Mouse (Mus musculus): ENCODE measurements around the gene AC124502.3.
A peak's percentile ranks its signal among the peaks of the same experiment; 100 is the strongest.

The AC124502.3 gene

GRCm38 (mm10) chr19:5032686-5033085, 6.0 kb upstream of the AC124502.3 start:
- no peak for DNase-seq (ENCODE audit: low read depth, low spot score)

- DNase-seq (ENCODE audit: low read depth, low spot score): no peak
Measured at GRCm38 (mm10) chr19:5036577-5036976, 2.1 kb upstream of the AC124502.3 start.

DNA sequence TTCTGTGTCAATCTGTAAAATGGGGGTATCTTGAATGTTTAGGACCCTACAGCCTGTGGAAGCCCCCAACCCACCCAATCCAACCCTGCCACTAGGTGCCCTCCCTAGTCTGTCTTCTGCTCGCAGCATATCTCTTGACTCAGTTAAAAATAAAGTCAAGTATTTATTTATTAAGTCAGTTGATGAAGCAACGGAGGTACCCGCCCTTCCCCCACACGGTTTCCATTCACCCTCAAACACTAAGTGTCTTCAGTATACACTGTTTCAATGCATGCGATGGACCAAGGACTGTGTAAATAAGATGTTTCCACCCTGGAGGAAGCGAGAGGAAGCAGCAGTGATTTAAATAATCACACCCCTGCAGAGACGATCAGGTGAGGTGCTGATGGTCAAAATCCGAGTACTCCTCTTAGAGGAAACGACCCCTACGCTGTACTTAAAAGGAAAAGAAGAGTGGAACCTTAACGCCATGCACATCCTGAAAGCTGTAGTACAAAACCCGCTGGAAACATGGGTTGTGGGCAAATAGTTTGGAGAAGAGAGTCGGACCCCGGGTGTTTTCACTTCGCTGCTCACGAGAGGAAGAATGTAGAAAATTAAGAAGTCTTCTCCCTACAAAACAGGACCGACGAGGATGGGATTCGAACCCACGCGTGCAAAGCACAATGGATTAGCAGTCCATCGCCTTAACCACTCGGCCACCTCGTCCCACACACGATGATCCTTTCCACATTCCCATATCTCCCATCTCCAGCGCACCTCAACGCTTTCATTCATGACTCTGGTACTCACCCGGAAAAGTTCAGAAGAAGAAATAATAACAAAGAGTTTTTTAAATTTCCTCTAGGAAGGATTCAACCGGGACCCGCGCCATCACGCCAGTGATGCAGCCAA, 766 bp upstream of the AC124502.3 start:
- peak; percentile 86 for DNase-seq (ENCODE audit: low read depth, low spot score)

GRCm38 (mm10) chr19:5039301-5040114, 817 bp downstream of the AC124502.3 start:
- DNase-seq (ENCODE audit: low read depth, low spot score): no peak

GRCm38 (mm10) chr19:5040862-5041523, 2.3 kb downstream of the AC124502.3 start, which contains the start of gene Brms1:
TSS of gene Brms1 (plus strand) at chr19:5041354.
- DNase-seq (ENCODE audit: low read depth, low spot score): peak; percentile 97

DNA sequence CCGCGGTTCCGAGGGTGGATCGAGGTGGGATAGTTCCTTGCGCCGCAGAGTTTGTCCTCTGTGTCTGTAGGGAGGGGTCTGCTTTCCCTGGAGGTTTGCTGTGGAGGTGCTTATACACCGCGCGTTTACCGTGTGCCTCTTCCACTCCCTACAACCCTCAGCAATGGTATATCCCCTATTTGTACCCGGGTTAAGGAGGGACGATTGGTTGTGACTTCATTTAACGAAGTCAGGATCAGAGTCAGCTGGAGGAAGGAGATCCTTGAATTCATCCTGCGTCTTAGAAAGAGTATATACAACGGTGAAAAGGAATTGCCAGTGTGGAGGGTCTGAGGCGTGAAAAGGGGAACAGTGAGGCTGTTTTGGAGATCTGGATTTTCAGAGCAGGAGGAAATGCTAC, 2.9 kb downstream of the AC124502.3 start:
- no peak for DNase-seq (ENCODE audit: low read depth, low spot score)

DNA sequence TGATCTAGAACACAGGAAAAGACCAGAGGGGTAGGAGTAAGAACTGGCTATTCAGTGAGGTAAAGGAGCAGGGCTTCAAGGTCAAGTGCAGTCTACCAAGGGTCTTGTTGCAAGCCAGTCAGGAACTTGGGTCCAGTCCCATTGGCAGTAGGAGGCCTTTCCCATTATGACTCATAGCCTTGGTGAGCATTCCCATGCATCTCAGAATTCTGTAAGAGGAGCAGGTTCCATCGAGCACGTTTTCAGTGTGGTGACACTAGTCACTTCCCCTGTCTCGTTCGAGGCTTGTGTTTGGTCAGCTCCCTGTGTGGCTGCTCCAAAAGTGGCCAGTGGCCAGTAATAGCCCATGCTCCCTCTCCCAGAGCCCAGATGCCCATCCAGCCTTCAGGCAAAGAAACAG, 6.8 kb downstream of the AC124502.3 start:
- DNase-seq (ENCODE audit: low read depth, low spot score): no peak

- no peak for DNase-seq (ENCODE audit: low read depth, low spot score)
Measured at GRCm38 (mm10) chr19:5048138-5049056, 9.7 kb downstream of the AC124502.3 start.

DNA sequence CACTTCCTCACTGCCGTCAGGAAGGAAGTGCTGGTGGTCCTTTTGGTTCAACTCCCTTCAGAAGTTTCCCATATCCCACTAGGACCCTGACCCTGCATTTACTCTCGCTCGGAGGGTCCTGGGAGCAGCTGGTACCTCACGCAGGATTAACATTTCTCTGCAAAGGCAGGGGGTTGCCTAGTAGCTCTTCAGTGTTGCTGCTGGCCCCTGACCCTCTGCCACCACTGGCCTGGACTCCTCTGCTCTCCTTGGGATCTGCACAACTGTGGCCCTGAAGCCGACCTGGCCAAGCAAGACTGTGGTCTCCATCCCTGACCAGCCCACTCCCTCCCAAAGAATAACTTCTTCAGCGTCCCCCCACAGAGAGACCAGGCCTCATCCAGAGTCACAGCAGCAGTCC, 10.6 kb downstream of the AC124502.3 start:
- no peak for DNase-seq (ENCODE audit: low read depth, low spot score)

DNA sequence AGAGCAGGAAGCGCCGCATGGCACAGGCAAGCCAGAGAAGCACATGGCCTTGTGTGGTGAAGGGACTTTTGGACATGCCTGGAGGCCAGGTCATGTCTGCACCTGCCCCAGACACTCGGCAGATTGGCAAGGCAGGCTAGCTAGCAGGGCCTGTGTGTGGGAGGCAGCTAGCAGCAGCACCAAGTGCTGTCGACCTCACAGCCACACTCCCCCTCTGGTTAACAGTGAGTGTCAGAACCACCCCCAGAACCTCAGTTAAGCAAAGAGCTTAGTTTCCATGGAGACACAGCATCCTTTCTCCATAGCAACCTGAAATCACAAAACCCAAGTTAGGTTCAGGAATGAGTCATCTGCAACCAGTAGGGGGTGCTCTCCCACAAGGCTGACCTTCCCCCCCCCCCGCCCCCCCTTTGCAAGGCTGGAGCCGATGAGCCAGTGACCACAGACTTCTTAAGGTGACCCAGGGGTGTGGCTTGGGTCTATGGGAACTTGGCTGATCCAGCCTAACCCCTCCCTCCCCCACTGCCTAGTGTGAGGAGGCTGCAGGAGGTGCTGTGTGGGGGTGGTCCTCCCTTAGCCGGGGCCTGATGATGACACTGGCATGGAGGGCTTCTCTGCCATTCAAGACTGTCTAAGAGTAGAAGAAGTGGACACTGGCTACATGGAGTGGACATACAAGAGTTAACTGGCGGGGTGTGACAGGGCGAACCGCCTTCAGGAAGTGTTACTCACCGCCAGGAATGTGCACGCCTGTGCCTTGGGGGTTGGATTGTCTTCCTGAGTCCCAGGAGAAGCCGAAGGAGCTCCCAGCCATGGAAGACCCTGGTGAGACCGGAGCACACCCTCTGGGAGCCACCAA, 11.6 kb downstream of the AC124502.3 start, which contains the start of gene Rin1:
Gene Rin1 (plus strand): TSS at position 435 of the 859 bp plus-strand sequence.
- peak; percentile 88 for DNase-seq (ENCODE audit: low read depth, low spot score)

GRCm38 (mm10) chr19:5051031-5051430, 12.3 kb downstream of the AC124502.3 start:
- DNase-seq (ENCODE audit: low read depth, low spot score): peak; percentile 19

GRCm38 (mm10) chr19:5051515-5051914, 12.8 kb downstream of the AC124502.3 start:
- no peak for DNase-seq (ENCODE audit: low read depth, low spot score)

DNA sequence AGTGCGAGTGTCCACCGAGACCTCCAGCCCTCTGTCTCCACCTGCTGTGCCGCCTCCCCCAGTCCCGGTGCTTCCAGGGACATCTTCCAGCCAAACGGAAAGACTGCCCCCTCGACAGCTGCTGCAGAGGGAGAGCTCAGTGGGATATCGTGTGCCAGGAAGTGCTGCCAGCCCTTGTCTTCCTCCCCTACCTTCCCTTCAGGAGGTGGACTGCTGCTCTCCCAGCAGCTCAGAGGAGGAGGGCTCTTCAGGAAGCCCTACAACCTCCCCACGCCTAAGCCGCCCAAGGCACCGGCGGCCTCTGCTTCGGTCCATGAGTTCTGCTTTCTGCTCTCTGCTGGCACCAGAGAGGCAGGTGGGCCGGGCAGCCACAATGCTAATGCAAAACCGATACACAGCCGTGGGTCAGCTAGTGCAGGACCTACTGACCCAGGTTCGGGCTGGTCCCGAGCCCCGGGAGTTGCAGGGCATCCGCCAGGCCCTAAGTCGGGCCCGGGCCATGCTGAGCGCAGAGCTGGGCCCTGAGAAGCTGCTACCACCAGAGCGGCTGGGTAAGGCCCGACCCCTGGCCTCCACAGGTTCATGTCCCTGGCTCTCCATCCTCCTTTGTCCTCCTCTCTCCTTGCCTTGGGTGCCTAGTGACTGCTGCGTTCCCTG, 13.6 kb downstream of the AC124502.3 start:
- no peak for DNase-seq (ENCODE audit: low read depth, low spot score)

GRCm38 (mm10) chr19:5052853-5053252, 14.2 kb downstream of the AC124502.3 start:
- no peak for DNase-seq (ENCODE audit: low read depth, low spot score)

DNA sequence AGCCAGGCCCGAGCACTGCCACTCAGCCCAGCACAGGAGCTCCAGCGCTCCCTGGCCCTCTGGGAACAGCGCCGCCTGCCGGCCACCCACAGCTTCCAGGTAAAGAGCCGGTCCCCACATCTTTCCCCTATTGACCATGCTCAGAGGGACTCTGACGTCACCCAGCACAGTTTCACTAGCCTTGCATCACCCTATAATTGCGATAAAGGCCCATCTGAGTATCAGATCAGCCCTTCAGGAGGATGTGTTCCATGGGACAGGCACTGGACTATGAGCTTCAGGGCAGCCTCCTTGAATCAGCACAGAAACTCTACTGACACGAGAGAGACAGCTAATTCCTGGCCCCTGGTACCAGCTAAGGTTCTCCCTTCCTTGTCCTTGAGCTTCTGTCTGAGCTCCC, 15.2 kb downstream of the AC124502.3 start:
- DNase-seq (ENCODE audit: low read depth, low spot score): peak; percentile 83

DNA sequence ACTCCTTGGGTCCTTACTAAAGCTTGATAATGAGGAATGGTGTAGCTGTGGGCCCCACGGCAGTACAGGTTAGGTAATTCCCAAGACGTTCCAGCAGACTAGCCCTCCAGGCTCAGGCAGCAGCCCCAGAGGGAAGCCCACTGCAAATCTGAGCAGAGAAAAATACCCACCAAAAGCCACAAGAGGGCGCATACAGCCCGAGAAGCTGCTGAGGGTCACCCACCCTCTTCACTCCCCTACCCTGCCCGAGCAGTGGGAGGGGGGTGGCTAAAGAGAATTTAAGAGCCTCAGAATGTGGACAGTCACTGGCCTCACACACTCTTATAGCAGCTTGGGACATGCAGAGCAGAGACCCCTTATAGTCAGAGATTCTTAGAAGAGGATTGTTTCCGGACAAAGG, 17.6 kb downstream of the AC124502.3 start:
- DNase-seq (ENCODE audit: low read depth, low spot score): peak; percentile 70

GRCm38 (mm10) chr19:5057876-5058775, 19.4 kb downstream of the AC124502.3 start:
- DNase-seq (ENCODE audit: low read depth, low spot score): peak; percentile 94

All from ZHBTc4 (cell line).